Mouse (Mus musculus) midbrain, embryonic 16.5 days (tissue): ENCODE data around the gene Il18bp. TPM values are rescaled to one million over a fixed set of nuclear protein-coding genes. Genes with fewer than 3 reads are reported as not detected.
"Not testable (repeated sequence)": the region's sequence is repeated elsewhere in the genome, so short reads cannot be mapped to it uniquely, and the experiment has no call there.

Experiments
- ATAC-seq: fragments of 200-750 bp; cut with Nextera tagmentation; 2 replicates; pipeline ENCODE4 v1.8.0; 2017; ENCODE audit warnings: moderate TSS enrichment
- H3K27ac ChIP-seq: fragments of 300-500 bp; sonication (generic); 2 replicates; pipeline ENCODE4 v1.5.1; 2014; ENCODE audit warnings: mild to moderate bottlenecking, low read length, mixed read lengths
- H3K27me3 ChIP-seq: fragments of 300-500 bp; sonication (generic); 2 replicates; pipeline ENCODE4 v1.6.1; 2014; ENCODE audit warnings: low read depth, low read length, mixed read lengths; ENCODE audit not compliant: control insufficient read depth, insufficient read depth
- H3K36me3 ChIP-seq: fragments of 300-500 bp; sonication (generic); 2 replicates; pipeline ENCODE4 v1.6.1; 2014; ENCODE audit warnings: mild to moderate bottlenecking, low read length, moderate library complexity, mixed read lengths; ENCODE audit not compliant: control insufficient read depth, insufficient read depth
- H3K4me1 ChIP-seq: fragments of 300-500 bp; sonication (generic); 2 replicates; pipeline ENCODE4 v1.6.1; 2014; ENCODE audit warnings: mild to moderate bottlenecking, low read length, mixed read lengths; ENCODE audit not compliant: control insufficient read depth, insufficient read depth
- H3K4me2 ChIP-seq: fragments of 300-500 bp; sonication (generic); 2 replicates; pipeline ENCODE4 v1.6.1; 2014; ENCODE audit warnings: mild to moderate bottlenecking, low read length, mixed read lengths
- H3K4me3 ChIP-seq: fragments of 300-500 bp; sonication (generic); 2 replicates; pipeline ENCODE4 v1.5.1; 2014; ENCODE audit warnings: low read depth, mild to moderate bottlenecking, low read length, moderate library complexity, mixed read lengths
- H3K9ac ChIP-seq: fragments of 300-500 bp; sonication (generic); 2 replicates; pipeline ENCODE4 v1.6.1; 2014; ENCODE audit warnings: low read depth, low read length, mixed read lengths
- H3K9me3 ChIP-seq: fragments of 300-500 bp; sonication (generic); replicated peaks from 2 replicates; pipeline ENCODE4 v1.6.1; 2014; ENCODE audit warnings: mild to moderate bottlenecking, low read length, mixed read lengths; ENCODE audit not compliant: control insufficient read depth, poor library complexity, severe bottlenecking
- WGBS: fragments of 180-500 bp; shearing (Covaris S2); extraction: QIAGEN DNeasy Blood & Tissue Kit; methylation state at CpG from one replicate; pipeline ENCODE4 v1.1.7; 2014; 5-methylcytosine and 5-hydroxymethylcytosine counted together
- polyA plus RNA-seq: library from polyadenylated mRNA; unstranded; fragments of >200 nt; fragmentation: Nextera tagmentation; extraction: Ambion mirVana; gene quantifications from 2 replicates; pipeline ENCODE4 v1.2.1, GENCODE M21; 2015

Il18bp gene
- polyA plus RNA-seq, result 4.1 and 4.9 TPM in 2 replicates

DNA sequence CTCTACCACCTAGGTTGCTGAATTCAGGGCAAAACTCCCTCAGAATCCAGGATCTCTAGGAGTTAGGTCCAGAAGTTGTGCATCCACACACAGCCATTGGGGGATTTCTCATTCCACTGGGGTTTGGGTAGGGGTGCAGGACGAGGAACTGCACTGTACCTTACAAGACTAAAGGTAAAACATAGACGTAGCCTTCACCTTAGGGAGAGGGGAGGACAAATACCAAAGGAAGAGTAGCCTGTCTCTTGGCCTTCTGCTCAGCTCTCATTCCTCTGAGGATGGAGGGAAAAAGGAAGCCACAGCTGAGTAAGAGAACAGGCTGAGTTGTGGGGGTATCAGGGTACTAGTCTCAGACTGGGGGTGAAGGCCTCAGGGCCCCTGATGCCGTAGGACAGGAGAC lies at the start of gene Il18bp:
Gene Il18bp (minus strand): TSS at position 101 of the 400 bp plus-strand sequence.
- WGBS, result 96% methylated on average over 3 of the region's 3 CpGs
- H3K27ac ChIP-seq, result no peak within 1 kb of the TSS
- no peak for ATAC-seq
- H3K4me2 ChIP-seq, result no peak within 1 kb of the TSS
- H3K27me3 ChIP-seq, result no peaks in the 10 kb centered on the region
- peaks cover 55% of the 10 kb centered on the region for H3K36me3 ChIP-seq
- no peak within 1 kb of the TSS for H3K9ac ChIP-seq
- no peak within 1 kb of the TSS for H3K4me3 ChIP-seq
- no peaks in the 10 kb centered on the region for H3K4me1 ChIP-seq
- no peaks in the 10 kb centered on the region for H3K9me3 ChIP-seq

DNA sequence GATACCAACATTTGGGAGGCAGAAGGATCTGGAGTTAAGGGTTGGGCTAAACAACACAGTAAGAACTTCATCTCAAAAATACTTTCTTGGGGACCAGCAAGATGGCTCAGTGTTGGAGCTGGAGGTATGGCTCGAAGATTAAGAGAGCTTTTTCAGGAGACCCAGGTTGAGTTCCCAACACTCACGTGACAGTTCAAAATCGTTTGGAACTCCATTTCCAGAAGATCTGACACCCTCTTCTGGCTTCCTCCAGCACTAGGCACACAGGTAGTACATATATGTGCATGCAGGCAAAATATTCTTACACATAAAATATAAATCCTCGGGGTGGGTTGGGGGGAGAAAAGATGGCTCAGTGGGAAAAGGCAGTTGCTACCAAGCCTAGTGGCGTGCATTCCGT lies 47.9 kb upstream of the Il18bp start:
- 77% methylated on average over 6 of the region's 6 CpGs for WGBS
- 0 out of 2 replicates have a peak overlapping the region, but pooled peaks have one; percentile 25 for H3K9ac ChIP-seq

GRCm38 (mm10) chr7:102065046-102065891 lies 46.8 kb upstream of the Il18bp start, which contains the start of the genes Rnf121, Xndc1 and Xntrpc:
Gene Rnf121 (minus strand): TSS chr7:102065469.
Gene Xndc1 (plus strand): TSS chr7:102065511.
Gene Xntrpc (plus strand): TSS chr7:102065713.
- H3K27ac ChIP-seq, result peak within 1 kb of the TSS; percentile 86
- H3K36me3 ChIP-seq, result no peaks in the 10 kb centered on the region
- H3K4me2 ChIP-seq, result peak within 1 kb of the TSS; percentile 87
- H3K4me3 ChIP-seq, result peak within 1 kb of the TSS; percentile 87
- peaks cover 31% of the 10 kb centered on the region for H3K4me1 ChIP-seq
- WGBS, result under 1% methylated on average over 56 of the region's 56 CpGs
- no peaks in the 10 kb centered on the region for H3K9me3 ChIP-seq
- no peaks in the 10 kb centered on the region for H3K27me3 ChIP-seq
- ATAC-seq, result peak; percentile 100
- H3K9ac ChIP-seq, result peak within 1 kb of the TSS; percentile 81

More for the DNA sequence above, 47.9 kb upstream of the Il18bp start:
- Histone ChIP-seq H3K4me2 (peak overlapping the region; percentile 59), H3K36me3 (no peaks in the 10 kb centered on the region), H3K9me3 (no peaks in the 10 kb centered on the region), H3K27me3 (no peaks in the 10 kb centered on the region), H3K4me3 (peak overlapping the region; percentile 87; the same call in 1 of the 2 replicates), H3K27ac (no peak overlapping the region), H3K4me1 (peaks cover 31% of the 10 kb centered on the region)
- no peak for ATAC-seq

GRCm38 (mm10) chr7:102064655-102065045 lies 46.2 kb upstream of the Il18bp start:
- H3K4me3 ChIP-seq, result peak overlapping the region; percentile 87
- peak overlapping the region; percentile 86 for H3K27ac ChIP-seq
- no peaks in the 10 kb centered on the region for H3K27me3 ChIP-seq
- H3K9me3 ChIP-seq, result no peaks in the 10 kb centered on the region
- 0 out of 2 replicates have a peak, but pooled peaks cover under 1% of the 10 kb centered on the region for H3K36me3 ChIP-seq
- 2% methylated on average over 9 of the region's 9 CpGs for WGBS
- peak; percentile 72 for ATAC-seq
- peak overlapping the region; percentile 81 for H3K9ac ChIP-seq
- peaks cover 31% of the 10 kb centered on the region for H3K4me1 ChIP-seq
- peak overlapping the region; percentile 87 for H3K4me2 ChIP-seq

DNA sequence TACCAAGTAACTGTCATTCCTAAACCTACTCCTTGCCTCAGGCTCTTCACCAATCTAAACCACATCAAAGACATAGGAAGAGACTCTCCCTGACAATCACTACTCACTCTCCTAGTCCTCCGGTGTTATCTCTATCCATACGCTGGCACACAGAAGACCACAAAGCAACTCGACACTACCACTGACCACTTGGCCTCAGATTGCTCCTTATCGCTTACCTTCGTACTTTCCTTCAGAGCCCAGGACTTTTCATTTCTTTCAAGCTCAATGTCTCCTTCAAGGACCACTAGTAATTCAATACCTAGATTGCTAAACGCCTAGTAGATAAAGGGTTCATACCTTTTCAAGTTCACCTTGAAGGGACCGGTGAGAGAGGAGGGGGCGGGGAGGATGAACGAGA lies 45.4 kb upstream of the Il18bp start:
- Histone ChIP-seq H3K27ac (no peak overlapping the region), H3K27me3 (no peaks in the 10 kb centered on the region), H3K4me3 (peak overlapping the region; percentile 87), H3K9ac (no peak overlapping the region), H3K9me3 (no peaks in the 10 kb centered on the region), H3K4me1 (peaks cover 31% of the 10 kb centered on the region), H3K4me2 (peak overlapping the region; percentile 87), H3K36me3 (0 out of 2 replicates have a peak, but pooled peaks cover 2% of the 10 kb centered on the region)
- no peak for ATAC-seq
- 94% methylated on average over 9 of the region's 9 CpGs for WGBS

DNA sequence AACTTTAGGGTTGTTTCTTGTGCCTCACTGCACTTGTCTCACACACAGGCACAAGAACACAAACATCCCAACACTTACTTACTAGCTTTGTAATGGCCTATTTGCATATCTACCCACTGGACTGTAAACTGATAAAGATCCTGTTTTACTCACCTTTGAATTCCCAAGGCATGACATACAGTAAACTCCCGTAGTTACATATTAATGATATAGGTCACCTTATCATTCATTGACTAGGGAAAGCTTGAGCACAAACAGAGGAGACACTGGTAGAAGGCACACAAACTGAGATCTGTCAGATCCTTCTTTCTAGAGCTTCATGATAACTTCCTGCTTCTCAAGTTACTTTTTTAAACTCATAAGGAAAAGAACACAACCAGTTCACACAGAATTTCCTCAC lies 43.7 kb upstream of the Il18bp start:
- peaks cover 31% of the 10 kb centered on the region for H3K4me1 ChIP-seq
- WGBS, result 100% methylated on average over 1 of the region's 1 CpGs
- H3K27me3 ChIP-seq, result no peaks in the 10 kb centered on the region
- H3K36me3 ChIP-seq, result 0 out of 2 replicates have a peak, but pooled peaks cover 2% of the 10 kb centered on the region
- H3K4me3 ChIP-seq, result no peak overlapping the region
- H3K4me2 ChIP-seq, result no peak overlapping the region
- no peak for ATAC-seq
- H3K9me3 ChIP-seq, result no peaks in the 10 kb centered on the region
- H3K27ac ChIP-seq, result no peak overlapping the region
- H3K9ac ChIP-seq, result no peak overlapping the region

- 96% methylated on average over 3 of the region's 3 CpGs for WGBS
- no peak for ATAC-seq
- H3K4me2 ChIP-seq, result no peak overlapping the region
- no peak overlapping the region for H3K4me3 ChIP-seq
- H3K4me1 ChIP-seq, result peaks cover 29% of the 10 kb centered on the region
- no peak overlapping the region for H3K9ac ChIP-seq
- H3K27ac ChIP-seq, result no peak overlapping the region
- H3K36me3 ChIP-seq, result 0 out of 2 replicates have a peak, but pooled peaks cover 2% of the 10 kb centered on the region
- H3K27me3 ChIP-seq, result no peaks in the 10 kb centered on the region
- no peaks in the 10 kb centered on the region for H3K9me3 ChIP-seq
These were observed 42.9 kb upstream of the Il18bp start for GRCm38 (mm10) chr7:102061353-102061752.

- H3K36me3 ChIP-seq, H3K27ac ChIP-seq, ATAC-seq, H3K4me2 ChIP-seq, H3K9me3 ChIP-seq, H3K4me3 ChIP-seq, H3K4me1 ChIP-seq, H3K27me3 ChIP-seq, H3K9ac ChIP-seq: not testable (repeated sequence)
These were observed 30.0 kb upstream of the Il18bp start for GRCm38 (mm10) chr7:102048524-102048923.

DNA sequence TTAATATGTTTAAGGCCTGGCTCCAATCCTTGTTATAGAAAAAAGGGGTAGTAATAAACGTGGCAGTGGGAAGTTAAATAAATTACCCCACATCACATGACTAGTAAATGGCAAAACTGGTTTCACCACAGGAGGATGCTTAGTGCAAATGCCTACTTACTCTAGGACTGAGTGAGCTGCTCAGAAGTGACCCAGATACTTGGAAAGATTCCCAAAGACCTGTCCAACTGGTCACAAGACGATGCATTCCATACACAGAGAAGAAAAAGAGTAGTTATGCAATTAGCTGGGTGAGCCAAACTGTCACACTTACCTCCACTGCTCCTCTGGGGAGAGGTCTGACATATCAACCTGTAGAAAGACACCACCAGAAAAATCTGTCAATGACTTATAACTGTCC lies 23.8 kb upstream of the Il18bp start:
- Histone ChIP-seq H3K4me2 (no peak overlapping the region), H3K36me3 (peaks cover 10% of the 10 kb centered on the region; the same call in 1 of the 2 replicates), H3K9me3 (no peaks in the 10 kb centered on the region), H3K27ac (no peak overlapping the region), H3K4me1 (peaks cover 2% of the 10 kb centered on the region; the same call in 1 of the 2 replicates), H3K9ac (no peak overlapping the region), H3K4me3 (no peak overlapping the region), H3K27me3 (no peaks in the 10 kb centered on the region)
- 90% methylated on average over 2 of the region's 2 CpGs for WGBS
- no peak for ATAC-seq
